Mouse (Mus musculus) spleen, adult 2 months (tissue): ENCODE results near the gene Necab3. TPM values are rescaled to one million over a fixed set of nuclear protein-coding genes. Genes with fewer than 3 reads are reported as not detected.

Experiments
- DNase-seq, 2 experiments: peaks; one replicate each; pipeline versions ENCODE4 v3.0.0 to v3.0.0-alpha.2; 2012 to 2021; ENCODE audit warnings: low spot score in 2 of 2, low read depth in 1 of 2
- H3K27ac ChIP-seq: fragments of 200-500 bp; 2 replicates; pipeline ENCODE4 v1.5.1; 2012; ENCODE audit warnings: low read length, inconsistent platforms; ENCODE audit not compliant: insufficient read depth
- H3K27me3 ChIP-seq: fragments of 200-500 bp; 2 replicates; pipeline ENCODE4 v1.6.1; 2012; ENCODE audit warnings: mild to moderate bottlenecking, moderate library complexity, low read length, inconsistent platforms; ENCODE audit not compliant: control insufficient read depth, insufficient read depth
- H3K36me3 ChIP-seq: fragments of 200-500 bp; 2 replicates; pipeline ENCODE4 v1.6.1; 2012; ENCODE audit warnings: mild to moderate bottlenecking, low read length, inconsistent platforms; ENCODE audit not compliant: control insufficient read depth, insufficient read depth
- H3K4me1 ChIP-seq: fragments of 200-500 bp; 2 replicates; pipeline ENCODE4 v1.6.1; 2011; ENCODE audit warnings: inconsistent platforms; ENCODE audit not compliant: control insufficient read depth, insufficient read depth, insufficient read length
- H3K4me3 ChIP-seq: fragments of 200-500 bp; 2 replicates; pipeline ENCODE4 v1.5.1; 2011; ENCODE audit warnings: mild to moderate bottlenecking, inconsistent platforms; ENCODE audit not compliant: insufficient read depth, insufficient read length; ENCODE audit errors: extremely low read depth
- CTCF ChIP-seq: fragments of 200-500 bp; IDR thresholded peaks from 2 replicates; pipeline ENCODE4 v1.5.1; 2011; ENCODE audit warnings: mild to moderate bottlenecking, inconsistent platforms; ENCODE audit not compliant: insufficient read depth, insufficient read length, insufficient replicate concordance; ENCODE audit errors: extremely low read depth
- POLR2A ChIP-seq: fragments of 200-500 bp; IDR thresholded peaks from 2 replicates; pipeline ENCODE4 v1.6.1; 2011; ENCODE audit warnings: low read depth, low read length, inconsistent platforms
- WGBS: fragments of 180-500 bp; shearing (Covaris S2); methylation state at CpG from one replicate; pipeline ENCODE4 v1.1.7; 2018; 5-methylcytosine and 5-hydroxymethylcytosine counted together
- polyA plus RNA-seq: library from polyadenylated mRNA; depleted of rRNA; stranded (reverse); fragments of >200 nt; gene quantifications from 2 replicates; pipeline ENCODE4 v1.2.3, GENCODE M21; 2012; rRNA removed

The Necab3 gene
- polyA plus RNA-seq, 1 experiment = 0.63 TPM

- Histone ChIP-seq H3K36me3 (peaks cover 12% of the 10 kb centered on the region), H3K27ac (no peak overlapping the region), H3K4me1 (no peaks in the 10 kb centered on the region), H3K27me3 (no peaks in the 10 kb centered on the region), H3K4me3 (no peak overlapping the region)
- no peak for DNase-seq
- WGBS = 89% methylated on average over 4 of the region's 4 CpGs
- TF ChIP-seq CTCF = no peak
- TF ChIP-seq POLR2A = no peak
Measured at GRCm38 (mm10) chr2:154508450-154508849, 50.2 kb downstream of the Necab3 start.

GRCm38 (mm10) chr2:154507566-154508283 lies 51.0 kb downstream of the Necab3 start:
- Histone ChIP-seq H3K27me3 (no peaks in the 10 kb centered on the region), H3K36me3 (peaks cover 12% of the 10 kb centered on the region), H3K4me3 (no peak overlapping the region), H3K4me1 (no peaks in the 10 kb centered on the region), H3K27ac (no peak overlapping the region)
- 74% methylated on average over 9 of the region's 9 CpGs for WGBS
- DNase-seq = no peak
- TF ChIP-seq POLR2A = no peak
- TF ChIP-seq CTCF = no peak

- 96% methylated on average over 2 of the region's 2 CpGs for WGBS
- DNase-seq = no peak
- Histone ChIP-seq H3K4me1 (no peaks in the 10 kb centered on the region), H3K27ac (no peak overlapping the region), H3K4me3 (no peak overlapping the region), H3K36me3 (peaks cover 12% of the 10 kb centered on the region), H3K27me3 (no peaks in the 10 kb centered on the region)
- TF ChIP-seq CTCF (no peak), POLR2A (no peak)
Measured at GRCm38 (mm10) chr2:154507076-154507475, 51.6 kb downstream of the Necab3 start.

GRCm38 (mm10) chr2:154500758-154501157 lies 57.9 kb downstream of the Necab3 start:
- Histone ChIP-seq H3K4me1 (no peaks in the 10 kb centered on the region), H3K4me3 (no peak overlapping the region), H3K27ac (no peak overlapping the region), H3K27me3 (no peaks in the 10 kb centered on the region), H3K36me3 (peaks cover 8% of the 10 kb centered on the region)
- no peak for DNase-seq
- 95% methylated on average over 3 of the region's 3 CpGs for WGBS
- TF ChIP-seq POLR2A = no peak
- no peak for TF ChIP-seq CTCF

GRCm38 (mm10) chr2:154499717-154500247 lies 58.9 kb downstream of the Necab3 start:
- H3K4me3 ChIP-seq = no peak overlapping the region
- DNase-seq = no peak
- peaks cover 5% of the 10 kb centered on the region for H3K36me3 ChIP-seq
- H3K4me1 ChIP-seq = no peaks in the 10 kb centered on the region
- no peaks in the 10 kb centered on the region for H3K27me3 ChIP-seq
- no peak for TF ChIP-seq CTCF
- 85% methylated on average over 2 of the region's 2 CpGs for WGBS
- no peak overlapping the region for H3K27ac ChIP-seq

- H3K27me3 ChIP-seq = no peaks in the 10 kb centered on the region
- no peak for TF ChIP-seq POLR2A
- no peak for TF ChIP-seq CTCF
- H3K4me3 ChIP-seq = no peak overlapping the region
- peaks cover 4% of the 10 kb centered on the region for H3K36me3 ChIP-seq
- no peak for DNase-seq
- no peak overlapping the region for H3K27ac ChIP-seq
- 77% methylated on average over 5 of the region's 5 CpGs for WGBS
- no peaks in the 10 kb centered on the region for H3K4me1 ChIP-seq
Measured at GRCm38 (mm10) chr2:154498571-154498970, 60.1 kb downstream of the Necab3 start.

GRCm38 (mm10) chr2:154495021-154495420 lies 63.7 kb downstream of the Necab3 start:
- Histone ChIP-seq H3K4me1 (no peaks in the 10 kb centered on the region), H3K4me3 (no peak overlapping the region), H3K27me3 (no peaks in the 10 kb centered on the region; the same call in 1 of the 2 replicates), H3K27ac (no peak overlapping the region), H3K36me3 (no peaks in the 10 kb centered on the region)
- 89% methylated on average over 4 of the region's 4 CpGs for WGBS
- TF ChIP-seq POLR2A (no peak), CTCF (no peak)
- DNase-seq = no peak

Other genes starting within 250 kb of the Necab3 start
- gene Cdk5rap1, start 185.9 kb downstream of the Necab3 start, polyA plus RNA-seq = 6.9 and 8.3 TPM in 2 replicates
- 11.0 and 12.1 TPM in 2 replicates for gene Snta1, start 150.8 kb downstream of the Necab3 start, polyA plus RNA-seq
- 5.1 and 7.8 TPM in 2 replicates for gene Cbfa2t2, start 122.4 kb downstream of the Necab3 start, polyA plus RNA-seq
- gene 1700003F12Rik, start 11.8 kb downstream of the Necab3 start, polyA plus RNA-seq = 2.9 and 3.3 TPM in 2 replicates
- gene Actl10, start 7.1 kb downstream of the Necab3 start, polyA plus RNA-seq = 0.09 and 0.12 TPM in 2 replicates
- gene E2f1, start 11.0 kb upstream of the Necab3 start, polyA plus RNA-seq = 11.0 and 21.5 TPM in 2 replicates
- gene Pxmp4, start 44.8 kb upstream of the Necab3 start, polyA plus RNA-seq = 14.6 and 20.3 TPM in 2 replicates
- gene Zfp341, start 54.4 kb upstream of the Necab3 start, polyA plus RNA-seq = 6.1 and 7.1 TPM in 2 replicates
- gene 4930519P11Rik, start 54.5 kb upstream of the Necab3 start, polyA plus RNA-seq = 0.80 and 1.4 TPM in 2 replicates
- 52.8 and 63.3 TPM in 2 replicates for gene Chmp4b, start 92.8 kb upstream of the Necab3 start, polyA plus RNA-seq
- gene Gm14214, start 211.1 kb upstream of the Necab3 start, polyA plus RNA-seq = not detected in 2 replicates
- gene Raly, start 232.2 kb upstream of the Necab3 start, polyA plus RNA-seq = 153 and 204 TPM in 2 replicates
- gene a, start 232.5 kb upstream of the Necab3 start, polyA plus RNA-seq = 0.47 TPM in 1 of 2 replicates, not detected in the other